Mouse (Mus musculus): ENCODE data around the gene Acoxl. TPM values are rescaled to one million over a fixed set of nuclear protein-coding genes. Genes with fewer than 3 reads are reported as not detected.

Gene Acoxl
- total RNA-seq, 2 experiments from 2014 or later = not detected

- DNase-seq (ENCODE audit: extremely low spot score in 1 of 2, low spot score in 1 of 2) = no peak
Observed at GRCm38 (mm10) chr2:127891056-127891455, 52.4 kb downstream of the Acoxl start.

GRCm38 (mm10) chr2:127894890-127895289 lies 56.2 kb downstream of the Acoxl start:
- DNase-seq (ENCODE audit: extremely low spot score in 1 of 2, low spot score in 1 of 2) = no peak

- DNase-seq (ENCODE audit: extremely low spot score in 1 of 2, low spot score in 1 of 2) = no peak
Observed at GRCm38 (mm10) chr2:127897718-127898117, 59.0 kb downstream of the Acoxl start.

- DNase-seq (ENCODE audit: extremely low spot score in 1 of 2, low spot score in 1 of 2) = no peak
Observed at GRCm38 (mm10) chr2:127904918-127905317, 66.2 kb downstream of the Acoxl start.

- DNase-seq (ENCODE audit: extremely low spot score in 1 of 2, low spot score in 1 of 2) = no peak
Observed at GRCm38 (mm10) chr2:127906973-127907678, 68.5 kb downstream of the Acoxl start.

GRCm38 (mm10) chr2:127907679-127908042 lies 69.0 kb downstream of the Acoxl start:
- DNase-seq (ENCODE audit: extremely low spot score in 1 of 2, low spot score in 1 of 2) = no peak

- DNase-seq (ENCODE audit: extremely low spot score in 1 of 2, low spot score in 1 of 2) = no peak
Observed at GRCm38 (mm10) chr2:127908881-127909280, 70.2 kb downstream of the Acoxl start.

- DNase-seq (ENCODE audit: extremely low spot score in 1 of 2, low spot score in 1 of 2) = peak in 1 of 2 experiments; percentile 25
Observed at GRCm38 (mm10) chr2:127909790-127910189, 71.1 kb downstream of the Acoxl start.

GRCm38 (mm10) chr2:127911579-127911978 lies 72.9 kb downstream of the Acoxl start:
- DNase-seq (ENCODE audit: extremely low spot score in 1 of 2, low spot score in 1 of 2) = no peak

- DNase-seq (ENCODE audit: extremely low spot score in 1 of 2, low spot score in 1 of 2) = no peak
Observed at GRCm38 (mm10) chr2:127914047-127914446, 75.4 kb downstream of the Acoxl start.

- no peak for DNase-seq (ENCODE audit: extremely low spot score in 1 of 2, low spot score in 1 of 2)
Observed at GRCm38 (mm10) chr2:127916804-127917410, 78.2 kb downstream of the Acoxl start.

GRCm38 (mm10) chr2:127919740-127920139 lies 81.1 kb downstream of the Acoxl start:
- DNase-seq (ENCODE audit: extremely low spot score in 1 of 2, low spot score in 1 of 2) = no peak

GRCm38 (mm10) chr2:127922036-127922901 lies 83.6 kb downstream of the Acoxl start:
- DNase-seq (ENCODE audit: extremely low spot score in 1 of 2, low spot score in 1 of 2) = no peak

GRCm38 (mm10) chr2:127923077-127923680 lies 84.5 kb downstream of the Acoxl start:
- DNase-seq (ENCODE audit: extremely low spot score in 1 of 2, low spot score in 1 of 2) = no peak

GRCm38 (mm10) chr2:127926679-127927324 lies 88.1 kb downstream of the Acoxl start:
- DNase-seq (ENCODE audit: extremely low spot score in 1 of 2, low spot score in 1 of 2) = no peak

GRCm38 (mm10) chr2:127927452-127928273 lies 89.0 kb downstream of the Acoxl start:
- DNase-seq (ENCODE audit: extremely low spot score in 1 of 2, low spot score in 1 of 2) = no peak

- no peak for DNase-seq (ENCODE audit: extremely low spot score in 1 of 2, low spot score in 1 of 2)
Observed at GRCm38 (mm10) chr2:127928279-127928678, 89.6 kb downstream of the Acoxl start.

- DNase-seq (ENCODE audit: extremely low spot score in 1 of 2, low spot score in 1 of 2) = no peak
Observed at GRCm38 (mm10) chr2:127928871-127929270, 90.2 kb downstream of the Acoxl start.

- no peak for DNase-seq (ENCODE audit: extremely low spot score in 1 of 2, low spot score in 1 of 2)
Observed at GRCm38 (mm10) chr2:127929939-127930715, 91.5 kb downstream of the Acoxl start.

All from layer of hippocampus, postnatal 25 days (tissue).